Mouse (Mus musculus) lung, postnatal 0 days (tissue): ENCODE results near the gene Ptpre.

Source experiments
- CTCF ChIP-seq: IDR thresholded peaks from 2 replicates; pipeline ENCODE4 v1.5.1; 2016; ENCODE audit warnings: antibody characterized with exemption, mild to moderate bottlenecking
- EP300 ChIP-seq: IDR thresholded peaks from 2 replicates; pipeline ENCODE4 v1.6.1; 2016; ENCODE audit warnings: antibody characterized with exemption, mild to moderate bottlenecking, control low read depth

DNA sequence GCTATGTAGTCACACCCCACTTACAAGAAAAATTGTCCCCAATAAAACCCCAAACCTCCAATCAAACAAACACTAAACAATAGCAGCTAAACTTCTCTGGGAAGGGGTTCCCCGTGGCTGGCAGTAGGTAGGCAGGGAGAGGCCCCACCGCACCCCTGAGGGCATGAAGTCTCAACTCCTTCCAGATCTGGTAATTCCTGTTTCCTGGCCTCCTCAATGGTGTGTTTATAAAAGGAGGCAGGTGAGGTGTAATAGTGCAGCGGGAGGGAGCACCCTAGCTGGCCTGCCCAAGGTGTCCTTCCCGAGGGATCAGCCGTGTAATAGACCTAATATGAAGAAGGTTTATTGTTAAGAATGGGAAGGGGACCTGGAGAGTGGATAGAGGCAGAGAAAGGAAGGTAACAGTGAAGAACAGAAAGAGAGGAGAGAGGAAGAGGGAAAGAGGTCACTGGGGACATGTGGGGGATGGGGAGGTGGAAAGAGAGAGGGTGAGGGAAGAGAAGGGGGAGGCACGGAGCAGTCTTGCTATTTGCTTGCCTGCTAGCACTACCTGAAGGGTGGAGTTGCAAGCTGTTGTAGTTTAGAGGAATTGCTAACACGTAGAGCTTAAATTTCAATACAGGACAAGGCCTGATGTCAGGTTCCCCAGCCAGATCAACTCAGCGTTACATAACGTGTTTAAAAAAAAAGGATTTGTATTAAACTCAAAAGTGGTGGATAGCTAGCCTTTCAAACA is 197.8 kb downstream of the Ptpre start:
- TF ChIP-seq EP300 (no peak), CTCF (no peak)
